Mouse (Mus musculus) lung, embryonic 15.5 days (tissue): ENCODE data around the gene Gm20721. TPM values are rescaled to one million over a fixed set of nuclear protein-coding genes. Genes with fewer than 3 reads are reported as not detected.

ENCODE experiments used
- ATAC-seq: fragments of 200-750 bp; cut with Nextera tagmentation; 2 replicates; pipeline ENCODE4 v1.8.0; 2017; ENCODE audit warnings: moderate number of reproducible peaks, borderline replicate concordance; ENCODE audit not compliant: low FRiP score, low TSS enrichment; ENCODE audit errors: extremely low read depth
- H3K27ac ChIP-seq: fragments of 300-500 bp; sonication (generic); 2 replicates; pipeline ENCODE4 v1.5.1; 2015; ENCODE audit warnings: moderate library complexity, mild to moderate bottlenecking, inconsistent platforms
- H3K27me3 ChIP-seq: fragments of 300-500 bp; sonication (generic); 2 replicates; pipeline ENCODE4 v1.6.1; 2015; ENCODE audit warnings: inconsistent platforms
- H3K36me3 ChIP-seq: fragments of 300-500 bp; sonication (generic); 2 replicates; pipeline ENCODE4 v1.6.1; 2015; ENCODE audit warnings: inconsistent platforms
- H3K4me1 ChIP-seq: fragments of 300-500 bp; sonication (generic); 2 replicates; pipeline ENCODE4 v1.6.1; 2015; ENCODE audit warnings: inconsistent platforms
- H3K4me2 ChIP-seq: fragments of 300-500 bp; sonication (generic); 2 replicates; pipeline ENCODE4 v1.6.1; 2015; ENCODE audit warnings: inconsistent platforms, mild to moderate bottlenecking, moderate library complexity
- H3K4me3 ChIP-seq: fragments of 300-500 bp; sonication (generic); 2 replicates; pipeline ENCODE4 v1.5.1; 2015; ENCODE audit warnings: mild to moderate bottlenecking, inconsistent platforms
- H3K9ac ChIP-seq: fragments of 300-500 bp; sonication (generic); 2 replicates; pipeline ENCODE4 v1.6.1; 2015; ENCODE audit warnings: inconsistent platforms
- H3K9me3 ChIP-seq: fragments of 300-500 bp; sonication (generic); 2 replicates; pipeline ENCODE4 v1.6.1; 2016; ENCODE audit warnings: inconsistent platforms
- WGBS: fragments of 180-500 bp; shearing (Covaris S2); methylation state at CpG from one replicate; pipeline ENCODE4 v1.1.7; 2015; 5-methylcytosine and 5-hydroxymethylcytosine counted together
- polyA plus RNA-seq: library from polyadenylated mRNA; unstranded; fragments of >200 nt; fragmentation: Nextera tagmentation; extraction: Ambion mirVana; gene quantifications from 2 replicates; pipeline ENCODE4 v1.2.1, GENCODE M21; 2015

Gm20721 gene
- polyA plus RNA-seq, 1 experiment from 2014 or later = 26.4 TPM

GRCm38 (mm10) chr2:174342793-174343400, 3.6 kb downstream of the Gm20721 start:
- WGBS = 54% methylated on average over 8 of the region's 8 CpGs
- Histone ChIP-seq H3K9ac (no peak overlapping the region; the same call in 1 of the 2 replicates), H3K4me3 (no peak overlapping the region), H3K27me3 (no peaks in the 10 kb centered on the region), H3K9me3 (no peaks in the 10 kb centered on the region), H3K4me1 (peaks cover 66% of the 10 kb centered on the region), H3K36me3 (peaks cover 43% of the 10 kb centered on the region), H3K4me2 (no peak overlapping the region), H3K27ac (peak overlapping the region; percentile 79)
- ATAC-seq = no peak

DNA sequence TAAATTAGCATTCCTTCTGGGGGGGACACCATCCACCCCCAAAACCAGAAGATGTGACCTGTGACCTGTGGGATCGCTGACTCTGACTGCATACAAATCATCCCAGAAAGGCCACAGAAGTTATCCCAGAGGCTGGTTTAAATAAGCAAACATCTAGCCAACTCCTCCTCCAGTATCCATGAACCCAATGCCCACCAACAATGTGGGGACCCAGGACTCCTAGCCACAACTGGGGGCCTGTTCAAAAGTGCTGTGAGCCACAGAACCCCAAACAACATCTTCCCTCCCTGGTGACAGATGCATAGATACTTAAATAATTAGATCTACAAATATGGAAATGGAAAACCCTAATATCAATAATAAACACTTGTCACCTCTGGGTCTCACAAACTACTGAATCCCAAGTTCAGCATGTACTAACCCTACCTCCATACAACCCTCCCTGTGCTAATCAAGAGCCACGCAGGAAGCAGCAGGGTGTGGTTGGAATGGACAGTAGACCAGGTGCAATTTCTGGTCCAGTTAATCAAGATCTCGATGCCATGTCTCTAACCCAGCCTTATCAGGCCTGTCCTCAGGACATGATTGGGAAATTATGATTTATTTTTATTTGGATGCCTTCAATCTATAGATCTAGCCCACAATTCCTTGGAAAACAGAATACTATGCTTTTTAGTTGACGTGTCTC, 5.5 kb downstream of the Gm20721 start:
- Histone ChIP-seq H3K36me3 (peaks cover 37% of the 10 kb centered on the region), H3K27me3 (no peaks in the 10 kb centered on the region), H3K27ac (no peak overlapping the region), H3K9me3 (no peaks in the 10 kb centered on the region), H3K9ac (no peak overlapping the region), H3K4me1 (peaks cover 77% of the 10 kb centered on the region), H3K4me2 (no peak overlapping the region), H3K4me3 (no peak overlapping the region)
- no peak for ATAC-seq
- 67% methylated on average over 4 of the region's 4 CpGs for WGBS

DNA sequence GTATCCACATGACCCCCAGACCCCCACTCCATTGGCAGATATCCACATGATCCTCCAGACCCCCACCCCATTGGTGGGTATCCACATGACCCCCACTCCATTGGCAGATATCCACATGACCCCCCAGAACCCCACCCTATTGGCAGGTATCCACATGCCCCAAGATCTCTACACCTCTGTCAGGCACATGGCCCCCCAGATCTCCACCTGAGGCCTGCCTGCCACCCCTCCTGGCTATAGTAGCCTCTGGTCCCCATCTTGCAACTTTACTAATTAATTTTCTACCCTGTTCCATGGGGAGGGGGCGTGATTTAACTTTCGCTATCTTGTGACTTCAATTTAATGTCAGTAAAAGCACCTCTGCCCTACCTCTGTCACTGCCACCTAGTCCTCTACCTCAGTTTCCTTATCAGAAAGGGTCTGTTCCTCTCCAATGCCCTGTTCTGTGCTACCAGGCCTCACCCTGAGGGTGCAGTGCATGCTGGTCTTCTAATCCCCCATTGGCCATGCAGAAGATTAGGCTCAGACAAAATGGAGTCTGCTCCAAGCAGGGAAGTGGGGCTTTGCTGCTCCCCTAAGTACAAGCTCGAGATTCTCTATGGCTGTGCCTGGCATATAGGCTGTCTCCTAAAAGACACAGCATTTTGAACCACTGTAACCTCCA, 6.2 kb downstream of the Gm20721 start:
- no peak overlapping the region for H3K9ac ChIP-seq
- no peak overlapping the region for H3K27ac ChIP-seq
- no peak overlapping the region for H3K4me2 ChIP-seq
- H3K9me3 ChIP-seq = no peaks in the 10 kb centered on the region
- no peak for ATAC-seq
- no peak overlapping the region for H3K4me3 ChIP-seq
- peaks cover 30% of the 10 kb centered on the region for H3K36me3 ChIP-seq
- 85% methylated on average over 3 of the region's 3 CpGs for WGBS
- H3K27me3 ChIP-seq = no peaks in the 10 kb centered on the region
- peaks cover 84% of the 10 kb centered on the region for H3K4me1 ChIP-seq

- Histone ChIP-seq H3K36me3 (peaks cover 24% of the 10 kb centered on the region), H3K4me2 (no peak overlapping the region), H3K9ac (no peak overlapping the region), H3K4me3 (no peak overlapping the region), H3K27me3 (no peaks in the 10 kb centered on the region), H3K9me3 (no peaks in the 10 kb centered on the region), H3K27ac (no peak overlapping the region), H3K4me1 (peaks cover 87% of the 10 kb centered on the region)
- 90% methylated on average over 1 of the region's 1 CpGs for WGBS
- ATAC-seq = no peak
These were observed 6.8 kb downstream of the Gm20721 start for GRCm38 (mm10) chr2:174339701-174340100.

- WGBS = 76% methylated on average over 13 of the region's 13 CpGs
- ATAC-seq = no peak
- Histone ChIP-seq H3K36me3 (peaks cover 19% of the 10 kb centered on the region; the same call in 1 of the 2 replicates), H3K27me3 (no peaks in the 10 kb centered on the region), H3K9ac (no peak overlapping the region), H3K4me1 (peaks cover 88% of the 10 kb centered on the region), H3K4me2 (no peak overlapping the region), H3K27ac (no peak overlapping the region), H3K4me3 (no peak overlapping the region), H3K9me3 (no peaks in the 10 kb centered on the region)
These were observed 9.2 kb downstream of the Gm20721 start for GRCm38 (mm10) chr2:174337275-174337674.

GRCm38 (mm10) chr2:174334415-174334814, 12.1 kb downstream of the Gm20721 start:
- Histone ChIP-seq H3K9ac (no peak overlapping the region), H3K4me3 (no peak overlapping the region), H3K4me1 (peaks cover 69% of the 10 kb centered on the region), H3K9me3 (no peaks in the 10 kb centered on the region), H3K27ac (0 out of 2 replicates have a peak overlapping the region, but pooled peaks have one; percentile 30), H3K36me3 (peaks cover 12% of the 10 kb centered on the region; the same call in 1 of the 2 replicates), H3K27me3 (no peaks in the 10 kb centered on the region), H3K4me2 (peak overlapping the region; percentile 66)
- no peak for ATAC-seq
- 61% methylated on average over 10 of the region's 10 CpGs for WGBS

DNA sequence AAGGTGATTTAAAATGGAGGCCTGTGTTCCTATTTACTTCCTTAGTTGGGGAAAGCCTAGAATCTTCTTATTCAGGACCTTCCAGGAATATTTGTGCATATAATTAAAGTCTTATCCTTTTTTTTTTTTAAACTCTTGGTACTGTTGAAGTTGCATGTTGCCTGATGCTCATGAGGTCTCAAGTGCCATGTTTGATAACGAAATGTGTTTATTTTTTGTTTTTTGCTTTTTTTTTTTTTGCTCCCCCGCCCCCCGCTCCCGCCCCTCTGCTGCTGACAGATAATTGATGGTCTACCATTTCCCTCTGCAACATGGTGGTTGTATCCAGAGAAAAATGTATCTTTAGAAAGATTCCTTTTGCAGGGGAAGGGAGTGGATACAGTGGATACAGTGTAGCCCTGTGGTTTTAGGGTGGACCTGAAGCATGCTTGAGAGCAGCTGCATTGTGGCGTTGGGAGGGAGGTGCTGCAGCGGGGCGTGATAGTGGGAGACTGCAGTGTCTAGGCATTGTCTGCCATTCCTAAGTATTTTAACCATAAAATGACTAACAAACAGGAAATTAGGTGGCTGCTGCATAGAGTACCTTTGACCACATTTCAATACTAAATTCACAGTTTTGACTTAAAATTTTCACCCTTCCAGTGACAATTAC, 13.1 kb downstream of the Gm20721 start:
- 28% methylated on average over 7 of the region's 7 CpGs for WGBS
- Histone ChIP-seq H3K9ac (no peak overlapping the region), H3K36me3 (peaks cover 12% of the 10 kb centered on the region; the same call in 1 of the 2 replicates)

GRCm38 (mm10) chr2:174331282-174332030, 15.1 kb downstream of the Gm20721 start:
- Histone ChIP-seq H3K36me3 (peaks cover 7% of the 10 kb centered on the region; the same call in 1 of the 2 replicates), H3K4me3 (peak overlapping the region; percentile 98), H3K9ac (peak overlapping the region; percentile 99), H3K27ac (peak overlapping the region; percentile 98), H3K4me1 (peaks cover 52% of the 10 kb centered on the region), H3K27me3 (no peaks in the 10 kb centered on the region), H3K9me3 (no peaks in the 10 kb centered on the region), H3K4me2 (peak overlapping the region; percentile 66)
- 8% methylated on average over 12 of the region's 12 CpGs for WGBS
- ATAC-seq = no peak

More for the DNA sequence above, 13.1 kb downstream of the Gm20721 start:
- no peaks in the 10 kb centered on the region for H3K9me3 ChIP-seq
- peaks cover 63% of the 10 kb centered on the region for H3K4me1 ChIP-seq
- no peaks in the 10 kb centered on the region for H3K27me3 ChIP-seq
- H3K4me3 ChIP-seq = peak overlapping the region; percentile 98; the same call in 1 of the 2 replicates
- ATAC-seq = no peak
- no peak overlapping the region for H3K27ac ChIP-seq
- H3K4me2 ChIP-seq = peak overlapping the region; percentile 66

- no peaks in the 10 kb centered on the region for H3K27me3 ChIP-seq
- H3K27ac ChIP-seq = peak overlapping the region; percentile 98
- WGBS = under 1% methylated on average over 45 of the region's 48 CpGs
- H3K4me2 ChIP-seq = peak overlapping the region; percentile 66
- peaks cover 4% of the 10 kb centered on the region; the same call in 1 of the 2 replicates for H3K36me3 ChIP-seq
- peaks cover 50% of the 10 kb centered on the region for H3K4me1 ChIP-seq
- ATAC-seq = peak; percentile 44
- peak overlapping the region; percentile 99 for H3K9ac ChIP-seq
- no peaks in the 10 kb centered on the region for H3K9me3 ChIP-seq
- H3K4me3 ChIP-seq = peak overlapping the region; percentile 98
These were observed 15.8 kb downstream of the Gm20721 start for GRCm38 (mm10) chr2:174330616-174331191.

DNA sequence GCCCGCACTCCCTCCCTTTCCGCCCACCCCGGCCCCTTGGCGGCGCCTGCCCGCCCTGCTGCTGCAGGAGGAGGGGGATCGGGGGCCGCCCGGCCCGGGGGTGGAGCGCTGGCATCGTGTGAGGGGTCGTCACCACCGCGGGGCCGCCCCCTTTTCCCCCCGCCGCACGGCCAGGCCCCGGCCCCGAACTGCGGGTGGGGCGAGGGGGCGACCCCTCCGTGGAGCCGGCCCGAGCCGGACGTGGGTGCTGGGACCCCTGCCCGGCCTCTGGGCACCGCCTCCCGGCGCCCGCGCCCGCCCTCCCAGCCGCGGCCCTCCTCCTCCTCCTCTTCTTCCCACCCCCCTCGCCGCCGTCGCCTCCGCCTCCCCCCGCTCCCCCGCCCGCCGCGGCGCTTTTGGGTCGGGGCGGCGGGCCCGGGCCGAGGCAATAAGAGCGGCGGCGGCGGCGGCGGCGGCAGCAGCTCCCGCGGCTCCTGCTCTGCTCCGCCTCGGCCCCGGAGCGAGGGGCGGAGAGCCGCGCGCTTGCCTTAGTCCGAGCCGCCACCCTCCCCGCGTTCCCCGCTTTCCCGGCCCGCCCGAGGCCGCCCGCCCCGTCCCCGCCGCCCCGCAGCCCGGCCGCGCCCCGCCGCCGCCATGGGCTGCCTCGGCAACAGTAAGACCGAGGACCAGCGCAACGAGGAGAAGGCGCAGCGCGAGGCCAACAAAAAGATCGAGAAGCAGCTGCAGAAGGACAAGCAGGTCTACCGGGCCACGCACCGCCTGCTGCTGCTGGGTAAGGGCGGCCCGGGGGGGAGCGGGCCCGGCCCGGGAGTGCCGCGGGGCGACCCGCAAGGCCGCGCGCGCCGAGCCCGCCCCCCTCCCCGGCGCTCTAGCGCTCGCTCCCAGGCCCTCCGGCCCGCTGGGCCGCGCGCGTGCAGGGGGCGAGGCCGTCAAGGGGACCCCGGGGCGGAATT, 16.6 kb downstream of the Gm20721 start:
- H3K9me3 ChIP-seq = no peaks in the 10 kb centered on the region
- H3K36me3 ChIP-seq = peaks cover 4% of the 10 kb centered on the region; the same call in 1 of the 2 replicates
- no peaks in the 10 kb centered on the region for H3K27me3 ChIP-seq
- WGBS = under 1% methylated on average over 80 of the region's 131 CpGs
- ATAC-seq = peak; percentile 89
- peak overlapping the region; percentile 66 for H3K4me2 ChIP-seq
- H3K4me1 ChIP-seq = peaks cover 42% of the 10 kb centered on the region
- peak overlapping the region; percentile 98 for H3K4me3 ChIP-seq
- peak overlapping the region; percentile 98 for H3K27ac ChIP-seq
- peak overlapping the region; percentile 99 for H3K9ac ChIP-seq
